Mouse (Mus musculus) adrenal gland, adult 8-10 months (tissue): ENCODE results near the gene Wfdc6b. TPM values are rescaled to one million over a fixed set of nuclear protein-coding genes. Genes with fewer than 3 reads are reported as not detected.
"Not testable (repeated sequence)": the region's sequence is repeated elsewhere in the genome, so short reads cannot be mapped to it uniquely, and the experiment has no call there.

Experiments used
- DNase-seq: peaks from one replicate; pipeline ENCODE4 v3.0.0; 2022
- total RNA-seq, 4 experiments: library from RNA; stranded (reverse); gene quantifications; 2 replicates each; pipeline ENCODE4 v1.2.4; 2022

The Wfdc6b gene
- not detected for total RNA-seq

- DNase-seq = not testable (repeated sequence)
Observed at GRCm38 (mm10) chr2:164613471-164613870, at the start of gene Wfdc6b, which contains the start of gene Wfdc8. Gene Wfdc6b, plus strand, starts transcription at chr2:164613522. Gene Wfdc8, minus strand, starts transcription at chr2:164613626.

GRCm38 (mm10) chr2:164564346-164564745, 49.0 kb upstream of the Wfdc6b start:
- DNase-seq = no peak

GRCm38 (mm10) chr2:164566997-164567396, 46.3 kb upstream of the Wfdc6b start:
- DNase-seq = no peak

- DNase-seq = no peak
Observed at GRCm38 (mm10) chr2:164567460-164567859, 45.9 kb upstream of the Wfdc6b start.

GRCm38 (mm10) chr2:164573359-164573758, 40.0 kb upstream of the Wfdc6b start, which contains the start of gene Spint3:
Gene Spint3, minus strand, starts transcription at chr2:164573459.
- DNase-seq = not testable (repeated sequence)

GRCm38 (mm10) chr2:164585025-164585725, 28.1 kb upstream of the Wfdc6b start, which contains the start of gene Wfdc6a:
Gene Wfdc6a, minus strand, starts transcription at chr2:164585447.
- not testable (repeated sequence) for DNase-seq

GRCm38 (mm10) chr2:164592014-164592413, 21.3 kb upstream of the Wfdc6b start:
- DNase-seq = no peak

GRCm38 (mm10) chr2:164593494-164593893, 19.8 kb upstream of the Wfdc6b start, which contains the start of gene Eppin:
Gene Eppin, minus strand, starts transcription at chr2:164593594.
- DNase-seq = no peak

GRCm38 (mm10) chr2:164600179-164600578, 13.1 kb upstream of the Wfdc6b start:
- no peak for DNase-seq

- no peak for DNase-seq
Observed at GRCm38 (mm10) chr2:164603482-164603881, 9.8 kb upstream of the Wfdc6b start.

GRCm38 (mm10) chr2:164604411-164604810, 8.9 kb upstream of the Wfdc6b start:
- no peak for DNase-seq

GRCm38 (mm10) chr2:164608781-164609180, 4.5 kb upstream of the Wfdc6b start:
- DNase-seq = peak; percentile 21

GRCm38 (mm10) chr2:164615386-164615785, 2.1 kb downstream of the Wfdc6b start:
- no peak for DNase-seq

- DNase-seq = no peak
Observed at GRCm38 (mm10) chr2:164619050-164619449, 5.7 kb downstream of the Wfdc6b start.

GRCm38 (mm10) chr2:164621775-164622174, 8.5 kb downstream of the Wfdc6b start:
- no peak for DNase-seq

- DNase-seq = no peak
Observed at GRCm38 (mm10) chr2:164635266-164635665, 21.9 kb downstream of the Wfdc6b start.

- DNase-seq = no peak
Observed at GRCm38 (mm10) chr2:164638696-164639095, 25.4 kb downstream of the Wfdc6b start, which contains the start of gene Wfdc16. Gene Wfdc16, minus strand, starts transcription at chr2:164638796.

GRCm38 (mm10) chr2:164641129-164641528, 27.8 kb downstream of the Wfdc6b start:
- no peak for DNase-seq

GRCm38 (mm10) chr2:164641881-164642673, 28.8 kb downstream of the Wfdc6b start:
- DNase-seq = no peak

GRCm38 (mm10) chr2:164655858-164656257, 42.5 kb downstream of the Wfdc6b start, which contains the start of gene Wfdc10:
Gene Wfdc10, plus strand, starts transcription at chr2:164656046.
- DNase-seq = peak; percentile 9

GRCm38 (mm10) chr2:164656483-164656882, 43.2 kb downstream of the Wfdc6b start, which contains the start of gene Wfdc9:
Gene Wfdc9, minus strand, starts transcription at chr2:164656583.
- no peak for DNase-seq

- no peak for DNase-seq
Observed at GRCm38 (mm10) chr2:164664851-164665250, 51.5 kb downstream of the Wfdc6b start.
